Mouse (Mus musculus) hindbrain, embryonic 16.5 days (tissue): Measurements from ENCODE around the gene Gpr108. TPM values are rescaled to one million over a fixed set of nuclear protein-coding genes. Genes with fewer than 3 reads are reported as not detected.

Source experiments
- ATAC-seq: fragments of 200-750 bp; cut with Nextera tagmentation; 2 replicates; pipeline ENCODE4 v1.8.0; 2017; ENCODE audit warnings: moderate TSS enrichment, moderate library complexity
- H3K27ac ChIP-seq: fragments of 300-500 bp; sonication (generic); 2 replicates; pipeline ENCODE4 v1.5.1; 2014; ENCODE audit warnings: low read depth, mild to moderate bottlenecking, control low read depth, low read length, moderate library complexity
- H3K27me3 ChIP-seq: fragments of 300-500 bp; sonication (generic); replicated peaks from 2 replicates; pipeline ENCODE4 v1.6.1; 2014; ENCODE audit warnings: low read length; ENCODE audit not compliant: control insufficient read depth, insufficient read depth
- H3K36me3 ChIP-seq: fragments of 300-500 bp; sonication (generic); 2 replicates; pipeline ENCODE4 v1.6.1; 2014; ENCODE audit warnings: mild to moderate bottlenecking, low read length, moderate library complexity, mixed read lengths; ENCODE audit not compliant: control insufficient read depth, insufficient read depth
- H3K4me1 ChIP-seq: fragments of 300-500 bp; sonication (generic); 2 replicates; pipeline ENCODE4 v1.6.1; 2014; ENCODE audit warnings: low read depth, low read length; ENCODE audit not compliant: control insufficient read depth, insufficient read depth
- H3K4me2 ChIP-seq: fragments of 300-500 bp; sonication (generic); 2 replicates; pipeline ENCODE4 v1.6.1; 2014; ENCODE audit warnings: mild to moderate bottlenecking, low read length, control low read depth, moderate library complexity
- H3K4me3 ChIP-seq: fragments of 300-500 bp; sonication (generic); 2 replicates; pipeline ENCODE4 v1.5.1; 2014; ENCODE audit warnings: mild to moderate bottlenecking, low read length, control low read depth, moderate library complexity
- H3K9ac ChIP-seq: fragments of 300-500 bp; sonication (generic); 2 replicates; pipeline ENCODE4 v1.6.1; 2014; ENCODE audit warnings: low read depth, mild to moderate bottlenecking, control low read depth, low read length, moderate library complexity
- H3K9me3 ChIP-seq: fragments of 300-500 bp; sonication (generic); 2 replicates; pipeline ENCODE4 v1.6.1; 2014; ENCODE audit warnings: mild to moderate bottlenecking, low read length, moderate library complexity; ENCODE audit not compliant: control insufficient read depth
- WGBS: fragments of 180-500 bp; shearing (Covaris S2); extraction: QIAGEN DNeasy Blood & Tissue Kit; methylation state at CpG from one replicate; pipeline ENCODE4 v1.1.7; 2014; 5-methylcytosine and 5-hydroxymethylcytosine counted together
- polyA plus RNA-seq: library from polyadenylated mRNA; unstranded; fragments of >200 nt; fragmentation: Nextera tagmentation; extraction: Ambion mirVana; gene quantifications from 2 replicates; pipeline ENCODE4 v1.2.1, GENCODE M21; 2015

Gpr108 gene
- polyA plus RNA-seq, 1 experiment from 2014 or later: 24.2 TPM

DNA sequence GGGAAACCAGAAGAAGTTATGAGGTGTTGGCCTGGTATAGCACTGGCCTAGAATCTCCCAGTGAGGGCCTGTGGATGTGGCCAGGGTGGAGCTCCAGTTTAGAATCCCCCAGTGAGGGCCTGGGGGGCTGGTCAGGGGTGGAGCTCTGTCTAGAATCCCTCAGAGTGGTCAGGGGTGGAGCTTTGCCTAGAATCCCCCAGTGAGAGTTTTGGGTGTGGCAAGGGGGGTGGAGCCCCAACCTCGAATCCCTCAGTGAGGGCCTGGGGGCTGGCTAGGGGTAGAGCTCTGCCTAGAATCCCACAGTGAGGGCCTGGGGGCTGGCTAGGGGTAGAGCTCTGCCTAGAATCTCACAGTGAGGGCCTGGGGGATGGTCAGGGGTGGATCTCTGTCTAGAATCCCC, 13.6 kb upstream of the Gpr108 start:
- no peak overlapping the region for H3K4me2 ChIP-seq
- no peak overlapping the region for H3K27ac ChIP-seq
- no peaks in the 10 kb centered on the region for H3K9me3 ChIP-seq
- H3K27me3 ChIP-seq: no peaks in the 10 kb centered on the region
- ATAC-seq: no peak
- H3K4me3 ChIP-seq: no peak overlapping the region
- 44% methylated on average over 1 of the region's 1 CpGs for WGBS
- H3K9ac ChIP-seq: no peak overlapping the region
- no peaks in the 10 kb centered on the region for H3K36me3 ChIP-seq
- H3K4me1 ChIP-seq: no peaks in the 10 kb centered on the region

DNA sequence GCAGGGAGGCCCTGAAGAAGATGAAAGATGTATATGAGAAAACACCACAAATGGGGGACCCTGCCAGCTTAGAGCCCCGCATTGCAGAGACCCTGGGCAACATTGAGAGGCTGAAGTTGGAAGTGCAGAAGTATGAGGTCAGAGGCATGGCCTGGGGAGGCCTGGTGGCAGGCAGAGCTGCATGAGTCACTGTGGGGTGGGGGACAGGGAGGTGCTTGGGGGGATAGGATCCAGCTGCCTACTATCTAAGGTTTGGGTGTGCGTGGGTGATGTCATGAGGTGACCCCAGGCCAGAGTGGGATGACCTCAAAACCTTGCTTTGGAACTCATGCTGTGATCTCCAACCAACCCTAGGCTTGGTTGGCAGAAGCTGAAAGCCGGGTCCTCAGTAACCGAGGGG, 13.0 kb upstream of the Gpr108 start:
- no peak overlapping the region for H3K4me2 ChIP-seq
- no peak overlapping the region for H3K4me3 ChIP-seq
- no peaks in the 10 kb centered on the region for H3K27me3 ChIP-seq
- no peak overlapping the region for H3K27ac ChIP-seq
- no peak overlapping the region for H3K9ac ChIP-seq
- H3K4me1 ChIP-seq: no peaks in the 10 kb centered on the region
- WGBS: 92% methylated on average over 4 of the region's 4 CpGs
- no peaks in the 10 kb centered on the region for H3K9me3 ChIP-seq
- no peak for ATAC-seq
- H3K36me3 ChIP-seq: no peaks in the 10 kb centered on the region

DNA sequence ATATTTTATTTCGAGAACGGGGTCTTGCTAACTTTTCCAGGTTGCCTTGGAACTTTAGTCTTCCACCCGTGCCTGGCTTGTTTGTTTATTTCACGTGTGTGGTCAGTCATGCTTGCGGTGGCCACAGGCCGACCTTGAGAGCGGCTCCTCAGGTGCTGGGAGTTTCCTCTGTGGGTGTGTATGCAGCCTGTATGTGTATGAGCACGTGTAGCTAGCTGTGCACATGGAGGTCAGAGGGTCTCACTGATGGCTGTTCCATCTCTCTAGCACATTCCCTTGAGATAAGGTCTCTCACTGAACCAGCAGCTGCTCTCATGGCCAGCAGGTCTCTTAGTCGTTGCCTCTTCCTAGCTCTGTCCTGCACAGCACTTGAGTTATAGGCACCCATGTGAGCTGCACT, 12.1 kb upstream of the Gpr108 start:
- 93% methylated on average over 9 of the region's 9 CpGs for WGBS
- H3K27me3 ChIP-seq: no peaks in the 10 kb centered on the region

DNA sequence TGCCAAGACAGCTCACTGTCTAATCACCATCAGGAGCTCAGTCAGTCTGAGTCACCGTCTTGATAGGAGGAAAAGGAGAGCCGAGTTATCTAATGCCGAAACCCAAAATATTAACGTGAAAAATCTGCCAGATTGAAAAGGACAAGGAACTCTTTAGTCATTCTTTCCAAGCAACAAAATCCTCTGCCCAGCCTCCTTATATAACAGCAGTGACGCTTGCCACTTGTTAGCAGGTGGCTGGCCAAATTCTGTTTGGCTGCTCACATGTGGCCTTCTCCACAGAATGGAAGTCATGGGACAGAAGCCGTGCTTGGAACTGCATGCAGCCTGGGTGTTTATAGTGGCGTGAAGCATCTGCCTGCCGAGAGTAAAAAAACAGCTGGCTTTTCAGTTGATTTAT, 11.5 kb upstream of the Gpr108 start:
- ATAC-seq: no peak
- no peak overlapping the region for H3K9ac ChIP-seq
- H3K9me3 ChIP-seq: no peaks in the 10 kb centered on the region
- H3K36me3 ChIP-seq: no peaks in the 10 kb centered on the region
- 94% methylated on average over 8 of the region's 8 CpGs for WGBS
- H3K4me3 ChIP-seq: no peak overlapping the region
- H3K27ac ChIP-seq: no peak overlapping the region
- H3K4me2 ChIP-seq: no peak overlapping the region
- no peaks in the 10 kb centered on the region for H3K27me3 ChIP-seq
- no peaks in the 10 kb centered on the region for H3K4me1 ChIP-seq

More for the DNA sequence above, 12.1 kb upstream of the Gpr108 start:
- H3K4me2 ChIP-seq: no peak overlapping the region
- H3K4me1 ChIP-seq: no peaks in the 10 kb centered on the region
- no peak overlapping the region for H3K9ac ChIP-seq
- no peaks in the 10 kb centered on the region for H3K9me3 ChIP-seq
- ATAC-seq: no peak
- no peak overlapping the region for H3K27ac ChIP-seq
- no peaks in the 10 kb centered on the region for H3K36me3 ChIP-seq
- H3K4me3 ChIP-seq: no peak overlapping the region

DNA sequence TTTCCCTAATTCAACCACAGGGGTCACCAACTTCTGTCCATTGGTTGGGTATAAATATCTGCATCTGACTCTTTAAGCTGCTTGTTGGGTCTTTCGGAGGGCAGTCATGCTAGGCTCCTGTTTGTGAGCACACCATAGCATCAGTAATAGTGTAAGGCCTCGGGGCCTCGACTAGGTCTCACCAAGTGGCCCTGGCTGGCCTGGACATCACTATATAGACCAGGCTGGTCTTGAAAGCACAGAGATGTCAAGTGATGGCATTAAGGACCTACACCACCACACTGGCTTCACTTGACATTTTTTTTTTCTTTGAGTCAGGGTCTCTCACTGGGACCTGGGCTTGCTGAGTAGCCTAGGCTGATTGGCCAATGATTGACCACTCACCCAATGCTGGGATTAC, 9.9 kb upstream of the Gpr108 start:
- ATAC-seq: no peak
- Histone ChIP-seq H3K4me2 (no peak overlapping the region), H3K9me3 (no peaks in the 10 kb centered on the region), H3K4me3 (no peak overlapping the region), H3K9ac (no peak overlapping the region), H3K36me3 (peaks cover 2% of the 10 kb centered on the region; the same call in 1 of the 2 replicates), H3K4me1 (no peaks in the 10 kb centered on the region), H3K27ac (no peak overlapping the region), H3K27me3 (no peaks in the 10 kb centered on the region)
- 94% methylated on average over 3 of the region's 3 CpGs for WGBS

GRCm38 (mm10) chr17:57256921-57257485, 8.8 kb upstream of the Gpr108 start:
- Histone ChIP-seq H3K27me3 (no peaks in the 10 kb centered on the region), H3K4me3 (no peak overlapping the region), H3K27ac (no peak overlapping the region), H3K9me3 (no peaks in the 10 kb centered on the region), H3K9ac (no peak overlapping the region), H3K36me3 (peaks cover 2% of the 10 kb centered on the region; the same call in 1 of the 2 replicates), H3K4me1 (no peaks in the 10 kb centered on the region), H3K4me2 (no peak overlapping the region)
- ATAC-seq: no peak
- WGBS: 96% methylated on average over 22 of the region's 22 CpGs

GRCm38 (mm10) chr17:57255354-57255753, 7.1 kb upstream of the Gpr108 start:
- Histone ChIP-seq H3K27me3 (no peaks in the 10 kb centered on the region), H3K4me2 (no peak overlapping the region), H3K4me1 (peaks cover 4% of the 10 kb centered on the region), H3K4me3 (no peak overlapping the region), H3K27ac (no peak overlapping the region), H3K9ac (no peak overlapping the region), H3K36me3 (peaks cover 2% of the 10 kb centered on the region; the same call in 1 of the 2 replicates), H3K9me3 (no peaks in the 10 kb centered on the region)
- no peak for ATAC-seq
- 88% methylated on average over 14 of the region's 14 CpGs for WGBS

DNA sequence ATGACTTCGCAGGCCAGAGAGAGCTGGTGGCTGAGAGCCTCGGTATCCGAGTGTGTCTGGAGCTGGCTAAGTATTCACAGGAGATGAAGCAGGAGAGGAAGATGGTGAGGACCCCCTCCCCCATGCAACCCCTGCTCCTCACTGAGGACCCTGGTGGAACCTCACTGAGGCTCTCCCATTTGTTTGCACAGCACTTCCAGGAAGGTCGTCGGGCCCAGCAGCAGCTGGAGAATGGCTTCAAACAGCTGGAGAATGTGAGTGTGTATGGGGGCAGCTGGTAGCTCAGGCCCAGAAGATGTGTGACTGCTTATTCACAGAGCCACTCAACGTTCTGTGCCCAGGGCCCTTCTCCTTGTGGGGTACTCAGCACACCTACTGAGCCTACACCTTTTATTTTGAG, 5.1 kb upstream of the Gpr108 start:
- Histone ChIP-seq H3K4me2 (no peak overlapping the region), H3K27me3 (0 out of 2 replicates have a peak, but pooled peaks cover 2% of the 10 kb centered on the region), H3K27ac (no peak overlapping the region), H3K4me3 (no peak overlapping the region), H3K9ac (no peak overlapping the region), H3K36me3 (peaks cover 2% of the 10 kb centered on the region; the same call in 1 of the 2 replicates), H3K9me3 (no peaks in the 10 kb centered on the region), H3K4me1 (peaks cover 19% of the 10 kb centered on the region)
- WGBS: 85% methylated on average over 6 of the region's 6 CpGs
- ATAC-seq: no peak

DNA sequence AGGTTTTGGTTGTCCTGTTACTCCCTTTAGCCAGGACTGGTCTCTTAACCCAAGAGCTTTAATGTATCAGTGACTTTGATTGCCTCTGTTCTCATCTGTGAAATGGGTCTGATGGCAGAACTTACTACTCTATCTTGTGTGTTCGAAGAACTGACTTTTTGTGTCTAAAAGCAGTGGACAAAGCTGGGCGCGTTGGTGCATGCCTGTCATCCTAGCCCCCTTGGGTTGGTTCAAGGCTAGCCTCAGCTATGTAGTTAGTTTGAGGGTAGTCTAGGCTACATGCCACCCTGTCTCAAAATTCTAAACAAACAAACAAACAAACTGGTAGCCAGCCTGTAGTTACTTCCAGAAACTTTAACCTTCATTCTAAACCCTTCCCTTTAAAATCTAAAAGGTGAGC, 3.2 kb upstream of the Gpr108 start:
- Histone ChIP-seq H3K4me1 (peaks cover 25% of the 10 kb centered on the region), H3K27ac (no peak overlapping the region), H3K27me3 (0 out of 2 replicates have a peak, but pooled peaks cover 2% of the 10 kb centered on the region), H3K4me2 (no peak overlapping the region), H3K4me3 (no peak overlapping the region), H3K36me3 (peaks cover 2% of the 10 kb centered on the region; the same call in 1 of the 2 replicates), H3K9ac (no peak overlapping the region), H3K9me3 (no peaks in the 10 kb centered on the region)
- 98% methylated on average over 3 of the region's 3 CpGs for WGBS
- ATAC-seq: no peak
